Mouse (Mus musculus) liver, embryonic 16.5 days (tissue): ENCODE measurements around the gene Col9a3. TPM values are rescaled to one million over a fixed set of nuclear protein-coding genes. Genes with fewer than 3 reads are reported as not detected.

Experiments
- polyA plus RNA-seq: library from polyadenylated mRNA; unstranded; fragments of >200 nt; fragmentation: Nextera tagmentation; extraction: Ambion mirVana; gene quantifications from 2 replicates; pipeline ENCODE4 v1.2.1, GENCODE M21; 2015

Gene Col9a3
- polyA plus RNA-seq, 1 experiment from 2014 or later, result 0.78 TPM

Other genes starting within 250 kb of the Col9a3 start
- gene Slco4a1, start 141.5 kb upstream of the Col9a3 start, polyA plus RNA-seq, result 0.84 and 0.86 TPM in 2 replicates
- 0.02 TPM in 1 of 2 replicates, not detected in the other for gene Ntsr1, start 97.8 kb upstream of the Col9a3 start, polyA plus RNA-seq
- gene Mrgbp, start 16.5 kb upstream of the Col9a3 start, polyA plus RNA-seq, result 6.6 and 7.4 TPM in 2 replicates
- 21.1 and 22.5 TPM in 2 replicates for gene Ogfr, start 8.5 kb upstream of the Col9a3 start, polyA plus RNA-seq
- 0.07 TPM in 1 of 2 replicates, not detected in the other for gene Tcfl5, start 44.9 kb downstream of the Col9a3 start, polyA plus RNA-seq
- 12.6 and 12.9 TPM in 2 replicates for gene Dido1, start 112.2 kb downstream of the Col9a3 start, polyA plus RNA-seq
- gene Gid8, start 112.3 kb downstream of the Col9a3 start, polyA plus RNA-seq, result 101 and 112 TPM in 2 replicates
- gene Slc17a9, start 127.5 kb downstream of the Col9a3 start, polyA plus RNA-seq, result 10.4 and 10.8 TPM in 2 replicates
- gene Bhlhe23, start 179.1 kb downstream of the Col9a3 start, polyA plus RNA-seq, result not detected in 2 replicates